Mouse (Mus musculus): Measurements from ENCODE around the gene Aars2. TPM values are rescaled to one million over a fixed set of nuclear protein-coding genes. Genes with fewer than 3 reads are reported as not detected.

Gene Aars2
- polyA plus RNA-seq, 1 experiment: 14.5 TPM

DNA sequence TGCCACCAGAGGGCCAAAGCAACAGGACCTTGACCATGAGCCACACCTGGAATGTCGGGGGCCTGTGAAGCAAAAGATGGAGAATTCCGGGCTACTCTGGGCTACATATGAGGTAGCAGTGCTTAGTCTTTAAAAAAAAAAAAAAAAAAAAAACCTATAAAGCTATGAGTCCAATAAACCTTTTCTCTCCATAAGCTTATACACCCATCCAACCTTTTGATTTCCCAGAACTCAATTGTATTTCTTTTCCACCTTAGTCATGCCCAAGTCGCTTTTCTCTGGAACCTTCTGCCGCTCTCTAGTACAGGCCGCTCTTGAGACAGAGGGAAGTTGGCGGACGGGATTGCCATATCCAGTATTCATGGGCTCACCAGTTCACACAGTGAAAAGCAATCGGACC, 32.5 kb upstream of the Aars2 start:
- Histone ChIP-seq H3K4me3 (replicated peaks; ENCODE audit: extremely low read depth, low read depth, low read length) (no peak overlapping the region), H3K4me1 (ENCODE audit: control insufficient read depth, insufficient read depth, low read length) (0 out of 2 replicates have a peak, but pooled peaks cover 2% of the 10 kb centered on the region)
- no peak for TF ChIP-seq POLR2A (IDR thresholded peaks at IDR 0.05; ENCODE audit: borderline replicate concordance, extremely low read depth, low read depth, low read length)
- TF ChIP-seq CTCF (IDR thresholded peaks at IDR 0.05; ENCODE audit: insufficient read depth, low read length): no peak
- WGBS: 67% methylated on average over 8 of the region's 8 CpGs
- DNase-seq: no peak

DNA sequence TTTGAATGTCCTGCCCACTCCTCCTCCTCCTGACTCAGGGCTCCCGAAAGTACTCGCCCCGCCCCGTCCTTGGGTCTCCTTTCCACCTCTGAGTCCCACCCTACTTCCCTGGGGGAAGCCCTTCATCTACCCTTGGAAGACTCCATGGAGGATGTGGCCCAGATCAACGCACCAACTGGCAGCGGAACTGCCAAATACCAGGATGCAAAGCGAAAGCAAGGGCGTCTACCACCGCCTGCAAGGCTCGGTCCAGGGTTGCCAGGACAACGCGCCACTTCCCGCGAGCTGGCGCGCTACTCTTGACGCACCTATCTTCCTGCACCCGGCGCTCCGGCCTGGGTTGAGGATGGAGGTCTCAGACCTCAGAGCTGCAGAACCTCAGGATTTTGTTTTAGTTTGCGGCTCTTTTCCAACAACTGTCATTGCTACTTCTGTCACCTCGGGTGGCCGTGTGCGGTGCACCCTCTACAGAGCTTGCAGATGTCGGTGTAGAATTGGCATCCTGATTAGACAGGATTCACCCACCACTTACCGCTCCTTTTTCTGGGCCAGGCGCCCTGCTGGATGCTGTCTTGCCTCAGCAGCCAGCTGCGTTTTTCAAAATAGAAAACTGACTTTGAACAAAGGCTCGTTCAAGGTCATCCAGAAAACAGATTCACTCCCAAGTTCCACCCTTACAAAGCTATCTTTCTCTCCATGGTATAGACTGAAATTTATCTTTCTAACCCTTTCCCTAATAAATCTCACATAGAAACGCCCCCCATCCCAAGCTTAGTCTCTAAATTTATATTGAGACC, 31.8 kb upstream of the Aars2 start, which contains the start of gene Spats1:
TSS of gene Spats1 (minus strand) at position 747 of the 797 bp plus-strand sequence.
- DNase-seq: peak; percentile 19
- 4% methylated on average over 30 of the region's 30 CpGs for WGBS
- peak within 1 kb of the TSS; percentile 25 for H3K4me3 ChIP-seq (replicated peaks; ENCODE audit: extremely low read depth, low read depth, low read length)
- H3K4me1 ChIP-seq (ENCODE audit: control insufficient read depth, insufficient read depth, low read length): 0 out of 2 replicates have a peak, but pooled peaks cover 2% of the 10 kb centered on the region
- TF ChIP-seq POLR2A (IDR thresholded peaks at IDR 0.05; ENCODE audit: borderline replicate concordance, extremely low read depth, low read depth, low read length) (no peak), CTCF (IDR thresholded peaks at IDR 0.05; ENCODE audit: insufficient read depth, low read length) (no peak)

DNA sequence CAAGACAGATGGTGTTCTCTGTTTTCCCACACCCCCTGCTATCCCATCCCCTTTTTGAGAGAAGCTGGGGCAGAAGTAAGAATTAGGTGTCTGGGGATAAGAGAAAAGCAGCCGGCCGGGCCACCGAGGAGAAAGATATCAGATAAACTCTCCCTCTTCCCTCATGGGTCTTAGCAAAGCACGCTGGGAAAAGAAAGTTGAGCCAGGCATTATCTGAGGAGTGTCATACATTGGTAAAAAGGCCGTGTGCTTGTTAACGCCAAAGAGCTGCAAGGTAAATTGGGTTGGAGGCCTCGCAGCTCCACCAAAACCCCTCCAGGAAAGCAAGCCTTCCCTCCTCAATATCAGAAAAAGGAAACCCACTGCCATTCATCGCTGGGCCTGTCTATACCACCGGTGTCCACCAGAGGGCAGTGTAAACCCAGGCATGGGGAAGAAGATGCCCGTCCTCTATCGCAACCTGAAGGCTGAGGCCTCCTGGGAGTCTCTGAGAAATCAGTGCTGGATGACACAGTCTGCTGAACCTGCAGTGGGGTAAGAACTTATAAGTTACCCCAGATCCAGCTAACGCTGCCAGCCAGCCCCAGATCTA, 28.3 kb upstream of the Aars2 start:
- Histone ChIP-seq H3K4me3 (replicated peaks; ENCODE audit: extremely low read depth, low read depth, low read length) (no peak overlapping the region), H3K4me1 (ENCODE audit: control insufficient read depth, insufficient read depth, low read length) (0 out of 2 replicates have a peak, but pooled peaks cover 2% of the 10 kb centered on the region)
- 5% methylated on average over 12 of the region's 12 CpGs for WGBS
- TF ChIP-seq CTCF (IDR thresholded peaks at IDR 0.05; ENCODE audit: insufficient read depth, low read length): peak; percentile 99
- no peak for TF ChIP-seq POLR2A (IDR thresholded peaks at IDR 0.05; ENCODE audit: borderline replicate concordance, extremely low read depth, low read depth, low read length)
- peak; percentile 73 for DNase-seq

DNA sequence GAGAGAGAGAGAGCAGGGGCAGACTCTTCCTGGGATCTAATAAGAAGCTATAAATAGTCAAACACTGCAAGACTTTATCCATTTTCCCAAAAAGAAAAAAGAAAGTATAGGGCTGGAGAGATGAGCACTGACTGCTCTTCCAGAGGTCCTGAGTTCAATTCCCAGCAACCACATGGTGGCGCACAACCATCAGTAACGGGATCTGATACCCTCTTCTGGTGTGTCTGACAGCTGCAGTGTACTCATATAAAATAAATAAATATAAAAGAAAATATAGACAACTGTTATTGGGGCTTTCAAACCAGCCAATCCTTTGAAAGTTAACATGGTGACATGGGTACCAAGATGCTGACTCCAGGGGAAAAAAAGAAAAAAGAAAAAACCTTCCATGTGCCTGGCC, 26.2 kb upstream of the Aars2 start:
- H3K4me3 ChIP-seq (replicated peaks; ENCODE audit: extremely low read depth, low read depth, low read length): no peak overlapping the region
- TF ChIP-seq POLR2A (IDR thresholded peaks at IDR 0.05; ENCODE audit: borderline replicate concordance, extremely low read depth, low read depth, low read length) (no peak), CTCF (IDR thresholded peaks at IDR 0.05; ENCODE audit: insufficient read depth, low read length) (0 out of 2 replicates have a peak, but pooled peaks have one; percentile 5)
- DNase-seq: no peak
- WGBS: 28% methylated on average over 2 of the region's 2 CpGs
- H3K4me1 ChIP-seq (ENCODE audit: control insufficient read depth, insufficient read depth, low read length): no peaks in the 10 kb centered on the region

DNA sequence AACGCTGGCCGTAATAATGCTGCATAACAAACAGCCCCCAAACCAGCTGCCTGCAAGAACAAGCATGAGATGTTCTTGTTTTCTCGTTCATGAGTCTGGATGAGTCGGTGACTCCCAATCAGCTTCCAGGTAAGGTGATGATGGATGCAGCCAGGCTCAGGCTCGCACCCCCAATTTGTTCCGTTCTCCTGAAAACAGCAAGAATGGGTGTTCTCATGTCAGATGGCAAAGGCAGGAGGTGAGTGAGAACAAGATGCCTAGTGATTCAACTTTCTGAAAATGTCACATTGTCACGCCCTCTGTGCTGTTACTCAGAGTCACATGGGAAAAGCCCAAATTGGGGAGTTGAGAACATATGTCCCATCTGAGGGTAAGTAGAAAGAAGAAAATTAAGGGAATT, 21.1 kb upstream of the Aars2 start:
- no peak overlapping the region for H3K4me3 ChIP-seq (replicated peaks; ENCODE audit: extremely low read depth, low read depth, low read length)
- WGBS: 84% methylated on average over 7 of the region's 7 CpGs
- DNase-seq: no peak
- TF ChIP-seq POLR2A (IDR thresholded peaks at IDR 0.05; ENCODE audit: borderline replicate concordance, extremely low read depth, low read depth, low read length): no peak
- TF ChIP-seq CTCF (IDR thresholded peaks at IDR 0.05; ENCODE audit: insufficient read depth, low read length): no peak
- H3K4me1 ChIP-seq (ENCODE audit: control insufficient read depth, insufficient read depth, low read length): no peaks in the 10 kb centered on the region

DNA sequence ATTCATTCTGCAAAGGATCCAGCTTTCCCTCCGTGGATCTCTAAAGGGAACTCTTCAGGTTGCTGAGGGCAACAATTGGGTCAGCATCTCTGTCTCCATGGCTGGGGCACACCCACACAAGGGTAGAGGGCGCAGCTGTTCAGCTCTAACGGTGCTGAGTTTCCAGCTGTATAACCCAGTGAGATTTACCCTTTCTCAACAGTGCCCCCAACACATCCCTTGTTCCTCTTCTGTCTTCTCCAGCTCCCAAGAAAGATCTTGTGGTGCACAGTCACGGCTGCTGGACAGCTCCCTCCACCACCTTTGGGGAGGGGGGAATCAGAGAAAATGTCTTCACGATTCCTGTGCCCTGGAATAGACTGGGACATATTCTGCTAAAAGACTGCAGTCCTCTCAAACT, 19.4 kb upstream of the Aars2 start:
- no peak overlapping the region for H3K4me3 ChIP-seq (replicated peaks; ENCODE audit: extremely low read depth, low read depth, low read length)
- DNase-seq: no peak
- H3K4me1 ChIP-seq (ENCODE audit: control insufficient read depth, insufficient read depth, low read length): no peaks in the 10 kb centered on the region
- WGBS: 11% methylated on average over 5 of the region's 5 CpGs
- TF ChIP-seq CTCF (IDR thresholded peaks at IDR 0.05; ENCODE audit: insufficient read depth, low read length): no peak
- TF ChIP-seq POLR2A (IDR thresholded peaks at IDR 0.05; ENCODE audit: borderline replicate concordance, extremely low read depth, low read depth, low read length): no peak

DNA sequence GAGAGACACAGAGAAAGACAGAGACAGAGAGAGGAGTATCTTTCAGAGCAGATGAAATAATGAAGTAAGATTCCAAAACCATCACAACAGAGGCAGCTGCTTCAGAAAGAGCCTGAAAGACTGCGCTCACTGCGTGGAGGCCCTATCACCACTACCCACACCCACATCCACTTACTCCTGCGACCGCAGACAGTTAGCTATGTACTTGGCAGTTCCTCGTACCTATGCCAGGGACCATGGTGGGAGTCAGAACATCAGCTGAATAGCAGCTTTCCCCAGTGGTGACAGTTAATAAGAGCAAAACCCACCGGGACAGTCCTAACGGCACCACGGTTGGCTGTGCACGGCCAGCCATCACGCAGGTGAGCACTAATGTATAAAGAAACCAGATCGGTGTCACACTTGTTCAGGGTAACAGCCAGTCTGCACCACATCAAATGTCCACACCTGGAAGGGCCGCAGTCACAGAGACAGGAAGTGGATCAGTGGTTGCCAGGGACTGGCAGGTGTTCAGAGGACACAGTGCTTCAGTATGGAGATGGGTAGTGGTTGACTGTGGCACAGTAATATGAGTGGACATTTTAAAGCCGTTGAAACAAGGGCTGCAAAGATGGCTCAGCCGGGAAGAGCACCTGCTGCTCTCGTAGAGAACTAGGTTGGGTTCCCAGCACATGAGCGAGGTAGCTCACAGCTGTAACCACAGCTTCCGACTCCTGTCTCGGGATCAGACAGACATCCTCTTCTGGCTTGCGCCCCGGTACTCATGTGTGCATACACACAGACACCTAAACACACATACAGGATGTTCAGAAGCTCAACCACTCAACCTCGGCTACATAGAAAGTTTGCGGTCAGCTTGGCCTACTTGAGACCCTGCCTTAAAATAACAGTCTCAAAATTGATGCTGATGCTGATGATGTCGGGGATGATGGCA, 18.1 kb upstream of the Aars2 start:
- WGBS: 77% methylated on average over 23 of the region's 23 CpGs

DNA sequence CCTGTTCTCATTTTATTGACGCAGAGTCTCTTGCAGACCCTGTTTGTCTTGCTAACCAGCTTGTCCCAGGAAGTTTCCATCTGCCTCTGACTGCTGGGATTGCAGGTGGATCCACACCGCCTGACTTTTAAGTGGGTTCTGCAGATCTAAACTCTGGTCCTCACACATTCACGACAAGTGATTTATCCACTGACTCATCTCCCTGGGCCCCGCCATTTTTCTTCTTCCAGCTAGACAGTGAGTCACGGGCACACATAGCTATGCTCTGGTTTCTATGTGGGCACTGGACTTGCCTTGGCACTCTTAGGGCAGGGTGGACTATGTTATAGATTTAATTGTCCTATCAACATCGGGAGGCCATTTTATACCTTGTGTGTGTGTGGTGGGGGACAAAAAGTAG, 16.9 kb upstream of the Aars2 start:
- TF ChIP-seq POLR2A (IDR thresholded peaks at IDR 0.05; ENCODE audit: borderline replicate concordance, extremely low read depth, low read depth, low read length): no peak
- no peak for TF ChIP-seq CTCF (IDR thresholded peaks at IDR 0.05; ENCODE audit: insufficient read depth, low read length)
- Histone ChIP-seq H3K4me3 (replicated peaks; ENCODE audit: extremely low read depth, low read depth, low read length) (no peak overlapping the region), H3K4me1 (ENCODE audit: control insufficient read depth, insufficient read depth, low read length) (no peaks in the 10 kb centered on the region)
- no peak for DNase-seq
- WGBS: 76% methylated on average over 6 of the region's 6 CpGs

More for the DNA sequence above, 18.1 kb upstream of the Aars2 start:
- TF ChIP-seq CTCF (IDR thresholded peaks at IDR 0.05; ENCODE audit: insufficient read depth, low read length): no peak
- no peak for TF ChIP-seq POLR2A (IDR thresholded peaks at IDR 0.05; ENCODE audit: borderline replicate concordance, extremely low read depth, low read depth, low read length)
- DNase-seq: no peak
- H3K4me1 ChIP-seq (ENCODE audit: control insufficient read depth, insufficient read depth, low read length): no peaks in the 10 kb centered on the region
- H3K4me3 ChIP-seq (replicated peaks; ENCODE audit: extremely low read depth, low read depth, low read length): no peak overlapping the region

DNA sequence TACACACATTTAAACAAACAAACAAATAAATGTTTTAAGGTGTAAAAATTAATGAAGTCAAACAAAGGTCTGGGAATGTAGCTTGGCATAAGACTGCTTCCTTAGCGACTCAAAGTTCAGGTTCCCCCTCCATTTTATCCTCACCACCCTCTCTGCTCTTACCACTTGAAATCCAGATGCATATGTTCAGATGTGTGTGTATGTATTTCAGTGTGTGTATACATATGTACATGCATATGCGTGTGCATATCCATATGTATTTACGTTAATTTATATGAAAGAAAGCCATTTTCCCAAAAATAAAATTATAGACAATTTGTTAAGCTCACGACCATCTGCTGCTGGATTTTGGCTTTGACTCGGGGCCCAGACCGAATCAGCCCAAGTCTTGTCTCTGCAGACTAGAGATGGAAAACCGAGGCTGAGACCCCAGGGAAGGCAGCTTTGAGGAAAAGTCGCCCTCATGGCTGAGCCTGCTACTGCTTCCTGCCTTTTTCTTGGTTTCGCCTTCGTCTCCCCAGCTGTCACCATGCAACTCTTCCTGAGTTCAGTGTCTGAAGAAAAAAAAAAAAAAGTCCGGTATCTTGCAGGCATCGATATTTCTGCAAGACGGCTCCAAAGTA, 16.0 kb upstream of the Aars2 start:
- TF ChIP-seq POLR2A (IDR thresholded peaks at IDR 0.05; ENCODE audit: borderline replicate concordance, extremely low read depth, low read depth, low read length): no peak
- TF ChIP-seq CTCF (IDR thresholded peaks at IDR 0.05; ENCODE audit: insufficient read depth, low read length): no peak
- 50% methylated on average over 13 of the region's 13 CpGs for WGBS
- DNase-seq: no peak
- no peak overlapping the region for H3K4me3 ChIP-seq (replicated peaks; ENCODE audit: extremely low read depth, low read depth, low read length)
- H3K4me1 ChIP-seq (ENCODE audit: control insufficient read depth, insufficient read depth, low read length): no peaks in the 10 kb centered on the region
